Mouse (Mus musculus) adrenal gland, adult 8-10 months (tissue): Measurements from ENCODE around the gene Gm9913. TPM values are rescaled to one million over a fixed set of nuclear protein-coding genes. Genes with fewer than 3 reads are reported as not detected.

ENCODE experiments used
- DNase-seq: peaks from one replicate; pipeline ENCODE4 v3.0.0; 2022
- total RNA-seq, 4 experiments: library from RNA; stranded (reverse); gene quantifications; 2 replicates each; pipeline ENCODE4 v1.2.4; 2022

Gm9913 gene
- total RNA-seq, 4 experiments from 2014 or later, result 0.11 TPM; not detected in 3

DNA sequence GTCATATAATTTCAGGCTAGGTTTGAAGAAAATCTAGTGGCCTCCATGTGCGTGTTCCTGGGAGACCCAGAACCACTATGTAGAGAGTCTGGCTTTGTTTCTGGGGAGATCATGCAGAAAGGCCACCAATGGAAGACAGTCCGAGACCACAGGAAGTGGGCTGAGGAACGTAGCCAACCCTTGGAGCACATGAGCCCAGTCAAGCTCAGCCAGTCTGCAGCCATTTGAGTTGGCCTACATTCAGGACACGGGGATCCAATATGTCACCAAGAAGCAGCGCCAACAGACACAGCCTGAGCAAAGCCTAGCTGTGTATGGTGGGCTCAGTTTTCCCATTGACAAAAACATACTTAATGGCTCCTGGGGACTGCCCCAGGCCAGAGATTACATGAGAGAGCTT lies 8.2 kb upstream of the Gm9913 start:
- no peak for DNase-seq

DNA sequence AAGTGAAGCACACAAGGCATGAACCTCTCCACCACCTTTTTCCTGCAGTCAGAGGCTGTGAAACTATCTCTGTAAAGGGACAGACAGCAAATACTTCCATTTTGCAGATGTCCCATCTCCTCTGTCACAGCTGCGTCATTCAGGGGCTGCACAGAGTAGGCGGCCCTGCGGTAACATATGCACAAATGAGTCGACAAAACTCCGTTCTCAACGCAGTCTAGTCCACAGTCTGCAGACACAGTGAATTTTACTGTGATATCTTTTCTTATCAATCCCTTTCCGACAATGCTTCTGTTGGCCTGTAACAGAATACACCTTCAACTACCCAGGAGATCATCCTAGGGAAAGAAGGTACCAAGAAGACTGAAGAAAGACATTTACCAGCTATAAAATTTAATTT lies 6.7 kb upstream of the Gm9913 start:
- DNase-seq, result no peak

DNA sequence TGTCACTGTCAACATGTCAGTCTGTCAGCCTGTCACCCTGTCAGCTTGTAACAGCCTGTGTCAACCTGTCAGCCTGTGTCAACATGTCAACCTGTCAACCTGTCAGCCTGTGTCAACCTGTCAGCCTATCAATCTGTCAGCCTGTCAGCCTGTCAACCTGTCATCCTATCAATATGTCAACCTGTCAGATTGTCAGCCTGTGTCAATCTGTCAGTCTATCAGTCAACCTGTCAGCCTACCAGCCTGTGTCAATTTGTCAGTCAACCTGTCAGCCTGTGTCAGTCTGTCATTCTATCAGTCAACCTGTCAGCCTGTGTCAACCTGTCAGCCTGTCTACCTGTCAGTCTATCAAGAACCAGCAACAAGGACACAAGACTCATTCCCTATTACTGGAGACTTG lies 3.4 kb upstream of the Gm9913 start:
- no peak for DNase-seq

DNA sequence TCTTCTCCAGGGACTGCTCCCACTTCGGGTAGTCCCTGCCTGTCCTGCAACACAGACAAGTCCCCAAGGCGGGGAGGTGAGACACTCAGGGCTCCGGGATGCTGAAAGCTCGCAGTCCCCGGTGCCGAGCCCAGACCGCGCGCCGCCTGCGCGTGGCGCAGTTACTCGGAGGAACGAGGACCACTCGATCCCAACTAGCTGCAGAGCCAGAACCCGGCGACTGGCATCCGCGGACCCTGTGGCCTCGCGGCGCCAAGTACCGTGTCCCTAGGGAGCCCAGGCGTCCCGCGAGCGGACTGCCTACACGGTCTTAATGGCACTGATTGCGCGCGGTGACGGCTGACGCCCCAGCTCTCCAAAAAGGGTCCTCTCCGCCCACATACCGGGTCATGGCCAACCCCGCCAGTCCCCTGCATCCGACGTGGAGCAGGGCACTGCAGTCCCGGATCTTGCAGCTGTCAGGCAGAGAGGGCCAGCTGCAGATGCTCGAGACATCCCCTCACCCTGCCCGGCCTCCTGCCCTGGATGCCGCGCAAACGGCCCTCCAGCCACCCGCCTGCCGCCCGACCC lies 942 bp downstream of the Gm9913 start:
- no peak for DNase-seq

DNA sequence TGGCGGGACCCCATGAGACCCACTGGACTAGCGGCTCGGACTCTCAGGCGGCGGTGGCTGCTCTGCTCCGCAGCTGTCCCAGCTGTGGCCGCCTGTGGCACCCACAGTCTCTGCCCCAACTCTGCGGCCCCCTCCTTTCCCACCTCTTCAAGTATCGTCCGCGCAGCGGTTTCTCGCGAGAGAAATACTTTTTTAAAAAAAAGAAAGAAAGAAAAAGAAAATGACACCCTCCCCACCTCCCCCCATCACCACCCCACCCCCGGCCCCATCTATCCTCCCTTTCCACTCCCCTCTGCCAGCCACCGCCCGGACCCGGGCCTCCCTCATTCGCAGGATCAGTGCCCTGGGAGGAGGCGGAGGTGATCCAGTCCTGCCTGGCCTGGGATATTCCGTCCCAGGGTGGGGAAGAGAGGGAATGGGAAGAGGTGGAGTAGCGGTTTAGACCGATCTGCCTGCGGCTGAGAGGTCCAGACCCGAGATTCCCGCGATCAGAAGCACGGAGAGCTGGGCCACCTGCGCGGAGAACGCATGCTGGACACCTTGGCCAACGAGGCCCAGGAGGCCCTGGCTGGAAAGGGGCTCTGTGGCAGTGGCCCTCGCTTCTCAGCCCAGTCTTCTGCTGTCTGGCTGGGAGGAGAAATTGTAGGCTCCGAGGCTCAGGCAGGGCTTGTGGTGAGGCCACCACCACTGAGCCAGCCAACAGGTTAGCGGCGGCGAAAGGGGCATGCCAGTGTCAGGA lies 1.6 kb downstream of the Gm9913 start:
- no peak for DNase-seq

DNA sequence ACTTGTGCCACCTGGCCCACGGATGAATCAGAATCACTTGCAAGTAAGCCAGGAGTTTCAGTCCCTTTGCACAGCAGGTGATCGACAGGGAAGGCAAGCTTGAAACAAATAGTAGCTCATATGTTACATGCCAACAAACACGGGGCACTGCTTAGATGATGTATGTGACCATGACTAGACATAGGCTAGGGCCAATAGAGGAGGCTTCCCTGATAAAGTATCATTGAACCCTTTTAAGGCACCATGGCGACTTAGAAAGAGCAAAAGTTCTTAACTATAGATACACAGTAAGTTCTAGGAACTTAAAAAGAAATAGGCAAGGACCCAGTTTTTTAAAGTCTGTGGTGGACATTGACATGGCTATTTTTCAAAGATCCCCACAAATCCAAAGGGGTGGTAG lies 3.0 kb downstream of the Gm9913 start, which contains the start of gene Fbn1:
Gene Fbn1 (minus strand): TSS at position 101 of the 400 bp plus-strand sequence.
- no peak for DNase-seq

DNA sequence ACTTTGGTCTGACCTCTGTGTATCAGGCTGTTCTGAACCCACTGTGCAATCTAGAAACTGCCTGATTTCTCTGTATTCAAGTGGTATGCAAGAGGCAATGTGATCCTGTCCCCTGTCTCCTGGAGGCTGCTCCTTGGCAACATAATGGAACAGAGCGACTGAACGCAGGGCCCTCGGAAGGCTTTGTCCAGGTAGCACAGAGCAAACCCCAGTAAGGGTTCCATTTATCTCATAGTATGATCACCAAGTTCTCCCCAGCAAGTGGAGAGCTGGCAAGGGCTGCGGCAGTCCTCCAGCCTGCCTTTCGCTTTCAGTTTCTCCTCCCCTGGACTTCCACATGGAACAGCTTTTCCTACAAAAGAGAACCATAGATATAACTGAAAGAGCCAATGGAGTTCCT lies 3.5 kb downstream of the Gm9913 start:
- no peak for DNase-seq

DNA sequence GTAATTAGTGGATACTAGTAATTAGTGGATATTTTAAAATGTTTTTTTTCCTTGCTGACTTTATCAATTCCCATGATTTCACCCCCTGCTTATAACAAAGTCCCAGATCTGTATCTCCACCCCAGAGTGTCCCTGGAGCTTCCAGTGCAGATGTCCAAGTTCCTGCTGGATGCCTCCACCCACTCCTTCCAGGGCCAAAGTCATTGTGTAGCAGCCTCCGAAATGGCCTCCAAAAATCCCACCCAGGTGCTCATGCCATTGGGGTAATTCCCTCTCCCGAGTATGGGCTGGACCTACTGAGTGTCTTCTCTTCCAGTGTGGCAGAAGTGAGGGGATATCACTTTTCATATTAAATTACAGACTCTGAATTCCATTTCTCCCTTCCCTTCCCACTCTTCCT lies 5.9 kb downstream of the Gm9913 start:
- DNase-seq, result no peak

DNA sequence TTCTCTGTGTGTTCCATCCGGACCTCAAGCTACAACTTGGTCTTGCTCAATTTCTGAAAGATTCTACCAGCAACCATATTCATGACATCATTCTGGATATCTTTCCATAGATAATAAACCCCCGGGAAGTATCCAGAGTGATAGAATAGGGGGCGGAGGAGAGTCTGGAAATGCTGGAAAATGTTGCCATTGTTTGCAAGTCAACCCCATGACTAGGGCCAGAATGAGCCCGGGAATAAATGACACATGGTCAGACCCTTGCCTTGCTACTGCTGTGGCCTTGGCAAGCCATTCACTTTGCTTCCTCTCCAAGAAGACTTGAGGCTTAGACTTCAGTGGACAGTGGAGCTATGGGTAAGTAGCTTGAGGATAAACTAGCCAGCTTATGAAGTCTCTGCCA lies 7.0 kb downstream of the Gm9913 start:
- DNase-seq, result no peak

DNA sequence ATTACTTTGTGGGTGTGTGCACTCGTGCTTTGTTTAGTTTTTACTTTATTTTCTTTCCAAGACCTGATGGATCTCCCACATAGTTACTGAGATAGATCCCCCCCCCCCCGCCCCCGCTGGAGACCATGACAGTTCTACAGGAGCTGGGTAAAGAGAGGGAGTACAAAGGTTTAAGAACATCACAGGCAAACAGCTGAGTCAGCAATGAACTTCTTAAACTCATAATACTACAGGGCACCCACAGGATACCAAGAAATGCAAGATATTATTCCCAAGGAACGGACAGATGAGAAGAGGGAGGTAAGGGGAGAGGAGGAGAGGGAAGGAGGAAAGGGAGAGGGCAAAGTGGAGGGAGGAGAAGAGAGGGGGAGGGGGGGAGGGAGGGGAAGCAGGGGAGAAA lies 7.7 kb downstream of the Gm9913 start:
- DNase-seq, result no peak

DNA sequence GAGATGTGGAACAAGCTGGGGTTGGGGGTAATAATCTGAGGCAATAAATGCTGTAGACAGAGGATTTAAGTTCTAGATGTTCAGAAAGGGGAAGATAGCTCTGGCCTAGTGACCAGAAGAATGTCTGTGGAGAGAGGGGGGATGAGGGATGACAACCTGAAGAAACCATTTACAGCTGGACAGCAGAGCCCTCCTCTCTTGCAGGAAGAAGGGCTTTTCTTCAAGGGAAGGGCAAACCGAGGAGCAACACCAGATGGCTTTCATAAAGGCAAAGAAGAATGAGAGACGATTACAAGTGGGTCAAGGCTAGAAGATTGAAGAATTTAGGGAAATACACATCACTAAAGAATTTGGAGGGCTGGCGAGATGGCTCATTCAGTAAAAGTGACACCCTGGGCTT lies 9.5 kb downstream of the Gm9913 start:
- no peak for DNase-seq

DNA sequence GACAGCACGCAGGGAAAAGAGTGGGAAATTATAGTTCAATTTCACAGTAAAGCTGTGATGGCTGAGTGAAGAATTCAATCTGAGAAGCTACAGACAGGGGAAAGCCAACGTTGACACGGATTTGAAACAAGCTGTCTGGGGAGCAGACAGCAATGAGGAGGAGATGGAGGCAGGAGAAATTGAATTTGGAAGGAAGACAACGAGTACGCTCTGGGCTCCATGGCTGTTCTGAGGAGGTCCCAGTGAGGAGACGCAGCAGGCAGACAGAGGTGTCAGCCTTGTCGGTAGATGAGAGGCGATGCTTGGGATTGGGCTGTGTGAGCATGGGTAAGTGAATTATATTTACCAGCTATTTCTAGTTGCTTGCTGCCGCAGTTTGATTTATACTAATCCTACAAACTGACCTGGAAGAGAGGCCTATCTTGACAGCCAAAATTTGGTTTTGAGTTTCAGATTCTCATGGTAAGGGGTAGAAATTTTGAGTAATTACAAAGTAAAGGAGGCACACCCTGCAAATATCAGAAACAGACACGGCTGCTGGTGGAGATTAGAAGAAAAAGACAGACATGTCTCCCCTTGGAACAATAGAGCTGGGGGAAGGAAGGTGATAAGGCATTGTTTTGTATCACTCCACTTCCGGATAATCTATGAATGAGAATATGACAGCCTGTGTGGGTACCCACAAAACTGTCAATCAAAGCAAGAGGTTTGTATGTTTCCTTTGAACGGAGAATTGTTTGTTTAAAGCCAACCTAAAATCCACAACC lies 10.6 kb downstream of the Gm9913 start:
- DNase-seq, result no peak

DNA sequence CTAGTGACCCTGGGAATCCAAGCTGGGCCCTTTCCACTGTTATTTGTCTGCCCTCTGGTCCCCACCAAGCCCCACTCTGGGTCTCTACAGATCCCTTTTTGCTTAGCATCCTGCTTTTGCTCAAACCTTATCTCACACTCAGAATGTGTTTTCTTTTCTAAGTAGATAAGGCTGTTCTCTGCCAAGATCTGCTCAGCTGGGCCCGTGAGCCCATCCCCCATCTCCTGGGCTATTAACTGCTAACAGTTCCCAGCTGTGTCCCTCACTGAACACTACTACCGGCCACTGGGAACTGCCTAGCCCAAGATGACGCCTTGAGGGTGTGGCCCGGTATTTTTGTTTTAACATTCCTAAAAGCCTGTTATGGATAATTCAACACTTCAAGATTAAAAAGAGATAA lies 11.7 kb downstream of the Gm9913 start:
- no peak for DNase-seq

DNA sequence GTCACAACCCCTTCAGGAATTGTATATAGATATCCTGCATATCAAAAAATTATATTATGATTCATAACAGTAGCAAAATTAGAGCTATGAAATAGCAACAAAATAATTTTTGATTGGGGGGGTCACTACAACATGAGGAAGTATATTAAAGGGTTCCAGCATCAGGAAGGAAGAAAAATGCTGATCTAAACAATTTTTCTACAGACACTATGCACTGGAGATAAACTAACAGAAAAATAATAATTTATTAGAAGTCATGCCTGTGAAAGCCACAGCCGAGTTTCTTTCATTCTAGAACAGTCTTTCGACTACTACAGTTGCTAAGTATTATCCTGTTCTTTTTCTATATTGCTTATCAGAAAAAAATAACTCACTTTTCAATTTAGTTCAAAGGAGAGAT lies 20.6 kb downstream of the Gm9913 start:
- no peak for DNase-seq

DNA sequence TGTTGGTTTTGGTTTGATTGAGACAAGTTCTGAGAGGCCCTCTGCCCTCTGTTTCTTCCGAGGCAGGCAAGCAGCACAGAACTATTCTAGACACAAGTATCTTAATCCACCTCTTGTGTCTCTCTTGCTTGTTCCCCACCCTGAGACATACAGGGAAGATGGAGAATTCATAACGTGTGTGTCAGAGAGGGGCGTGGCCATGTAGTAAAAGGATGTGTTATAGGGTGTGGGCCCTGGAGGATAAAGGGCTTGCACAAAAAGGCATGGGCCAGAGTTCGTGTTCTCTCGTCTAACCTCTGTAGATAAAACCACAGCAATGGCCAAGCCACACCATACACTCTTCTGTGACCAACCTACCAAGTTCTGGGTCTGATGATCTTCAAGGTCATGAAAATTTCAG lies 21.7 kb downstream of the Gm9913 start:
- DNase-seq, result no peak

DNA sequence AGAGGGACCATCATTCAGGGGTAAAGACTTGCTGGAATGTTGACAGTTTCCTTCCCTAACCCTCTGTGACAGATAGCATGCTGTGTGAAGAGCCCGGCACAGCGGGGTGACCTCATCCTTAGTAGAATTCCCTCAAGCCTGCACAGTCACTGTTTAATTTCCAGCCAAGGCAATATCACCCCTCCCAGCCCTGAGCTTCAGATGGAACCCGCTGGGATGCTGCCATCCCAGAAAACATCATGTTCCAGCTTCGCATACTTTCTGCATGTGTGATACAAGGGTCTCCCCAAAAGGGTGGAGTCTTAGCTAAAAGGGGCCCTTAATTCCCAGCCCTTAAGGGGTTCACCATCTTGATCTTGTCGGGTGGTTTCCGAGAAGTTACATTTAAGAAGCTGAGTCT lies 25.8 kb downstream of the Gm9913 start:
- DNase-seq, result no peak

DNA sequence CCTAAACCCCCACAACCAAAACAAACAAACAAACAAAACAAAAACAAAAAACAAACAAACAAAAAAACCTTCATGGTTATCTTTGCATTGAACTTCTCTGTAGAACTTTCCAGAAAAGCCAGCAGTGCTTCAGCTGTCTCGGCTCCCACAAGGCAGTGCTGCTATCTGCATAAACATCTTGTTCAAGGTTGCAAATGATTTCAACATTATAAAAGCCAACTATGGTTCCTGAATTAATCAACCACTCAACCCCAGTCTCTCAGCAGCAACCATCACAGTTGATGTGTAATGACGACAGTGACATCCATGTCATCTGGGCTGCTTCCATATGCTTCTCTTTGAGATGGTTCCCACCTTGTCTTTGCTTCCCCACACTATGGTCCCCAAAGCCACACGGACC lies 34.8 kb downstream of the Gm9913 start:
- DNase-seq, result no peak

DNA sequence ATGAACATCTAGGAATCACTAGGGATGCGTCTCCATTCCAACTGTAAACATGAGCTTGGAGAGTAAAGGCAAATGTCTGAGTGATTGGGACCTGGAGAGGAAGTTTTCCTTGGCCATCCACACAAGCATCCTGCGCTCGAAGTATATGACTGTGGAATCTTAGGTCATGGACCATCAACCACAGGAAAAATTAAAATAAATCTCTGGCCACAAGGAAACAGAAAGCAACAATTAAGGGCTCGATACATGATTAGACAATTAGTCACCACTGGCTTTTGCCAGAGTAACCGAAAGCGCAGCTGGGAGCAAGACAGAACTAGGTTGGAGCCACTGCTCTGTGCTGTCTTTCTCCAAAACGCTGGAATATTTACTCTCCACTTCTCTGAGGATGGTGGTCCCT lies 35.7 kb downstream of the Gm9913 start:
- DNase-seq, result no peak

DNA sequence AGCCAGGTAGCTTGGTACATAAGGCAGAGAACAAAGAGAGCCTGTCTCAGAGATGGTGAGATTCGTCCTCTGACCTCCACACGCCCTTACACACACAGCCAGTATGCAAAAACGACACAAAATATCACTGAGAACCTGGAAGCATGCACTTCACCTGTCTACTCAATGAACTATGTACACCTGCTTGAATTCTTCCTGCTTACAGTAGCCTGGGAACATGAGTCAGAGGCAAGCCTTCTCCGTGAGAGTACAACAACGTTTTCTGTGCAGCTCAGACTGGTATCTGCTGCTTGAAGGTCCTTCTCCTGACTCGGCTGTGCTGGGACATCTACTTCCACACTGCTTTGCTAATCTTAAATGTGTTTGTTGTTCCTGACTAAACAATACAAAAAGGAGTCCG lies 36.6 kb downstream of the Gm9913 start:
- no peak for DNase-seq

DNA sequence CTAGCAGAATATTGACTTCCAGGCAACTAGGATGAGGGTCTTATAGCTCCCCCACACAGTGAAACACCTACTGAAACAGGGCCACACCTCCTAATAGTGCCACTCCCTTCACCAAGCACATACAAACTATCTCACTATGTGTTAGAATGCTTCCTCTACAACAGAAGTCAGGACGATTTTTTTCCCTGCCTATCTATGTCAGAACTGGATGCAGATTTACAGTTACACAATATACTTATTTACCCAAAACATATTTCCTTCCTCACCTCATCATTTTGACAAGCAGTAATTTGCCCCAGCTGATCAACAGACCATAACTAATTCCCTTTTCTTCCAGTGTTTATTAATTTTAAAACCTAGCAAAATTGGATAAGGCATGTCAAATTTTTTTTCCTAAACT lies 38.8 kb downstream of the Gm9913 start:
- no peak for DNase-seq

DNA sequence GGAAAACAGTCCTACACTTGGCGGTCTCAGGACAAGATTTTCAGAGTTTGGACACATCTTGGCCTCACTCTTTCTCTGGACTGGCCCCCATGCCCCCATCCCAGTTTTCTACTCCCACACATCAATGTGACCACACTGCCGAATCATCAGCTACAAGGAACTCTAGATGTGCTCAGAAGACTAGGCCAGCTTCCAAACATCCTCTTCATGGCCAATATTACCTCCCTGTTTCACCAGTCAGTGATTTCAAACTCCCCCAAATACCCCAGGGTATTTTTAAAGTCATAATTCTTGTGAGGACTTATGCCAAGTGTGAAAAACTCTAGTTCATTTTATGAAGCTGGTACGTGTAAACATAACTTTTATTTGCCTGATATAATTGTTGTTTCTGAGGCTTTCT lies 40.1 kb downstream of the Gm9913 start:
- DNase-seq, result no peak

DNA sequence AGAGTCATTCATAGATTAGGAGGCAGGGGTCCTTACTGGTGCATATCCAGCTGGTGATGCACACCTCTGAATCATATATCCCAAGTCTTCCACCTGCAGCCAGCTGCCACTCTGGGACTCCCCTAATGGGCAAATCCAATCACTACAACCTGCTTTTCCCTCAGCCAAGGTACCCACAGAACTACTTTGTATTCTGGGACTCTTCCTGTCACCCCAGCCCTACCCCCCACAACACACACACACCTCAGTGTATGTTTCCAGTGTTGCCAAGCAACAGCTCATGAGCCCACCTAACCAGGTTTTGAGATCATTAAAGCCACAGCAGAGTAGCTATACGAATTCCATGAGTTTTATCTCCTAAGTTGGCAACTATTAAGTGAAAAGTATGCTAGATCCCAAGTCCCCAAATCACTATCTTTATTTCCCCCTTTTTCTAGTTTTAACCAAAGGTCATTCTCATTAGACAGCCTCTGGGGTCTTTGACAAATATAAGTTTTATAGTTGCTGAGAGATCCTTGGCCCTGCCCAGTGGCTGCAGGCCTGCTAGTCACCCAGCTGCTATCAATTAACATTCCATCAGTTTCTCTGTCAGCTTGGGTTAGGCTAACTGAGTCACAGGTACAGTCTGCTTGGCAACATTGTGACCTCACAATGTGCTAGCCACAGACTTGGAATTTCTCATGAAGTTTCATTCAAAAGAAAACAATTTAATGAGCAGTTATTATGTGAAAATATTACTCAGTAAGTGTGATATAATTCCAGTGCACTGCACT lies 44.1 kb downstream of the Gm9913 start:
- DNase-seq, result no peak

DNA sequence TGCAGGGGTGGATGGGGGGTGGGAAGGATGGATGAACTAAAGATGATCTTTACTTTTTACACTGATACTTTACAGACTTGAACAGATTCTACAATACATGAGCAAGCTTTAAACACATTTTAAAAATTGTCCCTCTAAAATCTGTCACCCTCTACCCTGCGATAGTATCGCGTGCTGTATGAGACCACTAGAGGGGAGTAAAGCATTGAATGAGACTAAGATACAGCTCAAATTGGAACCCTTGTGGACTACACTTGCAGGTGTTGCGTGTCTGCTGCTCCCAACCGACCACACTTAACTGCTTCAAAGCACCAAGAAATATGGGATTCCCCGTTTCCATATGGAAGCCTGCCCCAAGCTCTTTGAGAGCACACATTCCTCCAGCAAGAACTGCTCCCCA lies 50.9 kb downstream of the Gm9913 start:
- DNase-seq, result no peak
